Comparison of ENCODE assay signal across 13 mouse cellular contexts in the genomic region with DNA sequence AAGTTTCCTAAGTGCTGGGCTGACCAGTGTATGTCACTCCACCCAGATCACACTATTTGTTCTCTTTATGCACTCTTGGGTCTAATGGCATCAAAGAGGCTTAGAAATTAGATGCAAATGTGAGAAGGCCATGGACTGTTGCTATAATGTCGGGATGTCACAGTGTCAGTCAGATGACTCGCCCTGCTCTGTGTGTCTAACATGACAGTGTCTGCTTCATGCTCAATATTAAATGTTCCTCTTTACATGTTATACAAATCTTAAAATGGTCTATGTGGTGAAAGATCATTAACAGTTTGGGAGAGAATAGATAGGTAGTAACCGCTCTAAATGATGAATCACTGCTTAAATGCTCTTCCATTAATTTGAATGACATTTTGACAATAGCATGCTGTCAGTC.
"Had no signal": no experiment of that assay in that cellular context is flagged by ENCODE, and none has a peak within 500 bp of the region (broad histone marks: within the 10 kb centered on the region; RNA-seq: fewer than 3 reads in every experiment).

No protein-coding gene starts in this region.

- H3K9ac ChIP-seq: liver, embryonic 13.5 days; neural tube, embryonic 13.5 days had no signal

- H3K4me2 ChIP-seq: liver, embryonic 13.5 days; neural tube, embryonic 13.5 days had no signal

- H3K27me3 ChIP-seq: liver, embryonic 13.5 days; neural tube, embryonic 13.5 days had no signal

- H3K27ac ChIP-seq: kidney, postnatal 0 days; liver, embryonic 13.5 days; neural tube, embryonic 13.5 days had no signal

- DNase-seq: kidney, adult 2 months; kidney, postnatal 25 days; left cerebral cortex, postnatal 4 days; liver, embryonic 13.5 days; lung, adult 2 months; lung, postnatal 14 days; lung, postnatal 4 days; thymus, adult 18-20 months; thymus, postnatal 36 days had no signal

- H3K9me3 ChIP-seq: liver, embryonic 13.5 days; neural tube, embryonic 13.5 days had no signal

- H3K4me1 ChIP-seq: liver, embryonic 13.5 days had no signal

- H3K4me3 ChIP-seq: liver, embryonic 13.5 days; neural tube, embryonic 13.5 days had no signal

- ATAC-seq: inflammation-experienced regulatory T-cells, adult 6 months; intestine, embryonic 16.5 days had no signal

- H3K36me3 ChIP-seq: liver, embryonic 13.5 days; neural tube, embryonic 13.5 days had no signal
